Mouse (Mus musculus) heart, postnatal 36 days (tissue): Measurements from ENCODE around the gene Psen2. TPM values are rescaled to one million over a fixed set of nuclear protein-coding genes. Genes with fewer than 3 reads are reported as not detected.

Source experiments
- DNase-seq, 2 experiments: peaks; one replicate each; pipeline ENCODE4 v3.0.0; 2021 to 2022
- intact Hi-C: fragments of 180-260 bp; cut with DNase I; formaldehyde crosslinking; loops from one replicate; pipeline ENCODE4 v1.15.1; 2025
- total RNA-seq, 2 experiments: library from RNA; stranded (reverse); gene quantifications; 2 replicates each; pipeline ENCODE4 v1.2.3; 2021

Psen2 gene
- total RNA-seq, 2 experiments from 2014 or later = 13.2 to 15.8 TPM

- intact Hi-C loops = no loop called here
- no peak for DNase-seq
These were observed 80.5 kb downstream of the Psen2 start for GRCm38 (mm10) chr1:180182731-180183130.

DNA sequence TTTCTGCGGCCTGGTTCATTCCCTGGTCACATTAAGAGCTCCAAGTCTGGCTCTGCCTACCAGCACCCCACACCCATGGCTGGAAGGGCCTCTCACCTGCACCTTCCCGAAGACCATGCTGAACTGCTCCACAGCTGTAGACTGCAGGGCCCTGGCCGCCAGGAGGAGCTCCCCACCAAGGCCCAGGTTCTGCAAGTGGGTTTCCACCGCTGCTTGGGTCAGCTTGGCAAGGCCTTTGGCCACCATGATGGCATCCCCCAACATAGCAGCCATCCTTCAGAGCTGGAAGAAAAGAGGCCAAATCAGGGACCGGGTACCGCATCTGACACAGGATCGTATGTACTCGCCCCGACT is 81.3 kb downstream of the Psen2 start:
- DNase-seq = no peak
- intact Hi-C loops = no loop called here

DNA sequence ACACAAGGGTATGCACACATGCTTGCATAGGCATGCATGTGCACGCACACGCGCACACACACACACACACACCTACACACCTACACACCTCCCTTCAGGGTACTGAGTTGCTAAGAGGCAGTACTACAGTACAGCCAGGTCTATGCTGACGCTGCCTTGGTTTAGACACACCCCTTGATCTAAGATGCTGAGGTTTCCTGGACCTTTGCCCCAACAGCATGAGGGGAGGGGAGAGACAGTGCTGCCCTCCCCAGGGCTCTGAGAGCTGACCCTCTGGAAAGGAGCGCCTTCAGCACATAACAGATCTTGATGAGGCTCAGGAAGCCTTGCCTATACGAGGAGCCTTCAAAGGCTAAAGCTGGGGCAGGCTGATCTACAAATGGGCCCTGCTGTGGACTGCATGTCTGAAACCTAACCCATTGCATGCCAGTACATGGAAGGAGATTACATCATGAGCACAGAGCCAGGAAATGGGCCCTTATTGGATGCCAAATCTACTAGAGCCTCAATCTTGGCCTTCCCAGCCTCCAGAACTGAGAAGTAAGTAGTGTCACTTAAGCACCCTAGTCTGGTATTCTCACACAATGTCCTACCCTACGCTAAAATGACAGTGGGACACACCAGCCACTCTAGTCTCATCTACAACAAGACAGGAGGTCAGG is 81.8 kb downstream of the Psen2 start:
- intact Hi-C loops = no loop called here
- no peak for DNase-seq

GRCm38 (mm10) chr1:180179840-180180239 is 83.4 kb downstream of the Psen2 start:
- intact Hi-C loops = loop anchor here (5.0 to 10.0 kb wide), 2 partner anchors 302 to 375 kb away; partner anchors contain the start of gene Stum
- DNase-seq = no peak

- DNase-seq = no peak
- intact Hi-C loops = loop anchor here (5.0 to 10.0 kb wide), 2 partner anchors 303 to 376 kb away; partner anchors contain the start of gene Stum
These were observed 84.1 kb downstream of the Psen2 start for GRCm38 (mm10) chr1:180179100-180179499.

- no peak for DNase-seq
- intact Hi-C loops = loop anchor here (5.0 to 10.0 kb wide), 2 partner anchors 304 to 376 kb away; partner anchors contain the start of gene Stum
These were observed 84.9 kb downstream of the Psen2 start for GRCm38 (mm10) chr1:180178340-180178739.

Other genes starting within 250 kb of the Psen2 start
- gene Coq8a, start 63.8 kb downstream of the Psen2 start, total RNA-seq = 100 to 1,000 TPM; 909 to 953 TPM
- gene Itpkb, start 67.0 kb upstream of the Psen2 start, total RNA-seq = 10 to 100 TPM; 55.1 to 60.7 TPM
- gene Stum, start 220.1 kb upstream of the Psen2 start, total RNA-seq = 1 to 10 TPM; 1.3 to 1.8 TPM